Mouse (Mus musculus): ENCODE measurements around the gene Nlgn1. TPM values are rescaled to one million over a fixed set of nuclear protein-coding genes. Genes with fewer than 3 reads are reported as not detected.

Nlgn1 gene
- total RNA-seq, 1 experiment = 0.04 TPM

DNA sequence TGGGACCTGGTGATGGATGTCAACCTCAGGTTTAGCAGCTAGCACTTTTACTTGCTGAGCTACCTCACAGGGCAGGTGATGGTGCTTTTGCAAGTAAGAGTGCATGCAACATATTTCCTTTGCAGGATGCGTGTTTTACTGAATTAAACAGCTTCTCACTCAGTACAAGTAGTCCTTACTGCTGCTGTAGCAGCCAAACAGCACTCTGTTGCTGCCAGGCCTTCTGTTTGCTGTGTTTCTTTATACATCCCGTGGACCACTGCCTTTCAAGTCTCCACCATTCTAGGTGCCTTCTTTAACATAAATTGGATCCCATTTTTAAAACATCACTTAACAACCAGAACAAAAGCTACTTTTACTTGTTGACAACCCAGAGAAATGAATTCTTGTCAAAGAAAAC, 502.0 kb downstream of the Nlgn1 start:
- no peak overlapping the region for H3K9ac ChIP-seq (ENCODE audit: insufficient read depth, low read depth, low read length, poor library complexity, severe bottlenecking)
- H3K27ac ChIP-seq (ENCODE audit: insufficient read depth, low read depth, low read length, poor library complexity, severe bottlenecking) = no peak overlapping the region
- no peak for DNase-seq (ENCODE audit: low read depth, low spot score)
- H3K4me3 ChIP-seq (ENCODE audit: insufficient read depth in 1 of 2, low read depth in 1 of 2, low read length in 2 of 2, poor library complexity in 1 of 2, severe bottlenecking in 1 of 2) = no peak overlapping the region
- TF ChIP-seq ZNF384 (IDR thresholded peaks at IDR 0.05; ENCODE audit: low read depth, low read length) = no peak
- TF ChIP-seq HCFC1 (IDR thresholded peaks at IDR 0.05; ENCODE audit: borderline replicate concordance, insufficient read depth, low read length) = no peak
- no peak for TF ChIP-seq ZC3H11A (IDR thresholded peaks at IDR 0.05; ENCODE audit: borderline replicate concordance, low read depth, low read length)
- no peak for TF ChIP-seq MAFK (IDR thresholded peaks at IDR 0.05; ENCODE audit: insufficient read depth, low read depth, low read length)
- no peak for TF ChIP-seq CHD2 (IDR thresholded peaks at IDR 0.05; ENCODE audit: low read depth, low read length)
- H3K9me3 ChIP-seq (ENCODE audit: control insufficient read depth, insufficient read depth, low read depth, low read length) = no peaks in the 10 kb centered on the region
- in situ Hi-C loops (cut with MboI; ENCODE audit: low sequenced_read_pairs in 2 of 2, unreplicated experiment in 2 of 2) = no loop called here
- H3K4me1 ChIP-seq (ENCODE audit: control insufficient read depth in 2 of 2, insufficient read depth in 2 of 2, low read length in 2 of 2, poor library complexity in 1 of 2) = no peaks in the 10 kb centered on the region
- no peaks in the 10 kb centered on the region for H3K36me3 ChIP-seq (ENCODE audit: control insufficient read depth, insufficient read depth, low read length, poor library complexity, severe bottlenecking)

DNA sequence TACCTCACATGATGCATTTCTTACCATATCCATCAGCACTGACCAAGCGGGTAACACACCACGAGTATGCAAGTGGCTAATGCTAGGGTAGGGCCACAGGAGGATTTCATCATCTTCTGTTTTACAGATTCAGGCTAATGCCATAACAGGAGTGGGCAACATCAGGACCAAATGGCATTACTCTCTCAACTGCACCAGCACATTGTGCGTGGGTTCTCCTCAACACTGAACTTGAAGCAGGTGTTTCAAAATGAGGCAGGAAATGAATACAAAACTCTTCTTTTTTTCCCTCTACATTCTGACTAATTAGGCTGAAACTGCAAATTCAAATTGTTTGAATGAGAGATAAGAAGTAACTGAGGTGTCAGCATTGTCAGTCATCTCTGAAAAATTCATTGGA, 518.9 kb downstream of the Nlgn1 start:
- TF ChIP-seq ZC3H11A (IDR thresholded peaks at IDR 0.05; ENCODE audit: borderline replicate concordance, low read depth, low read length) (no peak), ZNF384 (IDR thresholded peaks at IDR 0.05; ENCODE audit: low read depth, low read length) (no peak), CHD2 (IDR thresholded peaks at IDR 0.05; ENCODE audit: low read depth, low read length) (no peak), MAFK (IDR thresholded peaks at IDR 0.05; ENCODE audit: insufficient read depth, low read depth, low read length) (no peak), HCFC1 (IDR thresholded peaks at IDR 0.05; ENCODE audit: borderline replicate concordance, insufficient read depth, low read length) (no peak)
- no peaks in the 10 kb centered on the region for H3K9me3 ChIP-seq (ENCODE audit: control insufficient read depth, insufficient read depth, low read depth, low read length)
- DNase-seq (ENCODE audit: low read depth, low spot score) = no peak
- in situ Hi-C loops (cut with MboI; ENCODE audit: low sequenced_read_pairs in 2 of 2, unreplicated experiment in 2 of 2) = no loop called here
- no peak overlapping the region for H3K4me3 ChIP-seq (ENCODE audit: insufficient read depth in 1 of 2, low read depth in 1 of 2, low read length in 2 of 2, poor library complexity in 1 of 2, severe bottlenecking in 1 of 2)
- no peak overlapping the region for H3K9ac ChIP-seq (ENCODE audit: insufficient read depth, low read depth, low read length, poor library complexity, severe bottlenecking)
- H3K4me1 ChIP-seq (ENCODE audit: control insufficient read depth in 2 of 2, insufficient read depth in 2 of 2, low read length in 2 of 2, poor library complexity in 1 of 2) = no peaks in the 10 kb centered on the region
- no peaks in the 10 kb centered on the region for H3K36me3 ChIP-seq (ENCODE audit: control insufficient read depth, insufficient read depth, low read length, poor library complexity, severe bottlenecking)
- no peak overlapping the region for H3K27ac ChIP-seq (ENCODE audit: insufficient read depth, low read depth, low read length, poor library complexity, severe bottlenecking)

DNA sequence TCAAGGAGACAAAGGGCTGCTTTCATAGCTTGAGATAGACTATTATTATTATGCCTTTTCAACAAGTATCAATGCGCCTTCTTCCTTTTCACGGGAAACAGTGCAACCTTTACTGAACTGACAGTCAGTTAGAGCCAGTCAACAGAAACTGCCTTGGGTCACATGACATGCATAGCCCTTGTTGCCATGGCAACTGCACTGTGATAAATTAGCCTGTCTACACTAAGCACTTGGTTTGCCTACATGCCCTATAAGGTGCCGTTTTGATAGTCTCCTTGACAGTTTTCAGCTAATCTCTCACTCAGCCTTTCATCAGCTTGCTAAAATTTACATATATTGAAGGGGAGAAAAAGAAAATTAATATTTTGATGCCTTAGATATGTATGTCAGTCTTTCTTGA, 524.7 kb downstream of the Nlgn1 start:
- no peaks in the 10 kb centered on the region for H3K9me3 ChIP-seq (ENCODE audit: control insufficient read depth, insufficient read depth, low read depth, low read length)
- no peak overlapping the region for H3K27ac ChIP-seq (ENCODE audit: insufficient read depth, low read depth, low read length, poor library complexity, severe bottlenecking)
- H3K9ac ChIP-seq (ENCODE audit: insufficient read depth, low read depth, low read length, poor library complexity, severe bottlenecking) = no peak overlapping the region
- H3K4me3 ChIP-seq (ENCODE audit: insufficient read depth in 1 of 2, low read depth in 1 of 2, low read length in 2 of 2, poor library complexity in 1 of 2, severe bottlenecking in 1 of 2) = no peak overlapping the region
- no peaks in the 10 kb centered on the region for H3K36me3 ChIP-seq (ENCODE audit: control insufficient read depth, insufficient read depth, low read length, poor library complexity, severe bottlenecking)
- in situ Hi-C loops (cut with MboI; ENCODE audit: low sequenced_read_pairs in 2 of 2, unreplicated experiment in 2 of 2) = no loop called here
- TF ChIP-seq HCFC1 (IDR thresholded peaks at IDR 0.05; ENCODE audit: borderline replicate concordance, insufficient read depth, low read length) (no peak), MAFK (IDR thresholded peaks at IDR 0.05; ENCODE audit: insufficient read depth, low read depth, low read length) (no peak), ZNF384 (IDR thresholded peaks at IDR 0.05; ENCODE audit: low read depth, low read length) (no peak), CHD2 (IDR thresholded peaks at IDR 0.05; ENCODE audit: low read depth, low read length) (no peak), ZC3H11A (IDR thresholded peaks at IDR 0.05; ENCODE audit: borderline replicate concordance, low read depth, low read length) (no peak)
- H3K4me1 ChIP-seq (ENCODE audit: control insufficient read depth in 2 of 2, insufficient read depth in 2 of 2, low read length in 2 of 2, poor library complexity in 1 of 2) = no peaks in the 10 kb centered on the region
- DNase-seq (ENCODE audit: low read depth, low spot score) = peak; percentile 6

DNA sequence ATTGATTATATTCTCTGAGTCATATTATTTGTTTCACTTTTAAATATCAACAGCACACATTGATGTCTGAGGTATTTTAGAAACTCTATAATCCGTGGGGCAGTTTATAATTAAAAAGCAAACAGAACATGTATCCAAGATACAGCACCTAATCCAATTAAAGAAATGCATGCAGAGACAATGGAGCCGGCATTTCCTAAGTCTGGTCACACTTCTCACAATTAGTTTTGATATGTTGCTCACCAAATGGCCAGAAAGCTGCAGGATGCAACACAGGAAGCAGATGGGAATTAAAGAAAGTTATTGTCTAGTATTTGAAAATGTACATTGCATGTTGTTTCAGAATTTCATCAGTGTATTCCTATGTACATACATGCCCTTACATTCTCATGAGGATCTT, 550.6 kb downstream of the Nlgn1 start:
- H3K27ac ChIP-seq (ENCODE audit: insufficient read depth, low read depth, low read length, poor library complexity, severe bottlenecking) = no peak overlapping the region
- H3K9ac ChIP-seq (ENCODE audit: insufficient read depth, low read depth, low read length, poor library complexity, severe bottlenecking) = no peak overlapping the region
- no peaks in the 10 kb centered on the region for H3K36me3 ChIP-seq (ENCODE audit: control insufficient read depth, insufficient read depth, low read length, poor library complexity, severe bottlenecking)
- no peak for DNase-seq (ENCODE audit: low read depth, low spot score)
- H3K4me1 ChIP-seq (ENCODE audit: control insufficient read depth in 2 of 2, insufficient read depth in 2 of 2, low read length in 2 of 2, poor library complexity in 1 of 2) = no peaks in the 10 kb centered on the region
- no peaks in the 10 kb centered on the region for H3K9me3 ChIP-seq (ENCODE audit: control insufficient read depth, insufficient read depth, low read depth, low read length)
- in situ Hi-C loops (cut with MboI; ENCODE audit: low sequenced_read_pairs in 2 of 2, unreplicated experiment in 2 of 2) = no loop called here
- TF ChIP-seq HCFC1 (IDR thresholded peaks at IDR 0.05; ENCODE audit: borderline replicate concordance, insufficient read depth, low read length) (no peak), ZC3H11A (IDR thresholded peaks at IDR 0.05; ENCODE audit: borderline replicate concordance, low read depth, low read length) (no peak), CHD2 (IDR thresholded peaks at IDR 0.05; ENCODE audit: low read depth, low read length) (no peak), ZNF384 (IDR thresholded peaks at IDR 0.05; ENCODE audit: low read depth, low read length) (no peak), MAFK (IDR thresholded peaks at IDR 0.05; ENCODE audit: insufficient read depth, low read depth, low read length) (no peak)
- H3K4me3 ChIP-seq (ENCODE audit: insufficient read depth in 1 of 2, low read depth in 1 of 2, low read length in 2 of 2, poor library complexity in 1 of 2, severe bottlenecking in 1 of 2) = no peak overlapping the region

DNA sequence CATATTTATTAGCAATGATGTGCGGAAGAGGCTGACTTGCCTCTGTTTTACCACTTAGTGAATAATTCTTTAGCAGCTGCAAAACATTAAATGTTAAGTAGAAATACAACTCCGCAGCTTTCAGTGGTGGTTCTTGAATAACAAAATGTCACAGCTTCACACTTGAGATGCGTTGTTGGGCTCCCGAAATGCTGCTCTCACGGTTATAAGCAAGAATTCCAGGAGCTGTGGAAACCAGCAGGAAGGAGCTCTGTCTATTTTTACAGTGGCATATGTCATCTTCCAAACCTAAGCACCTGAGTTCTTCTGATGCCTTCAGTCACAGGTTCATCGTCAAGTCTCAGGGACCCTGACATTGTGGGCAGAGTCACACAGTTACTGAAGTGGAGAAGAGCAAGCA, 556.8 kb downstream of the Nlgn1 start:
- Histone ChIP-seq H3K36me3 (ENCODE audit: control insufficient read depth, insufficient read depth, low read length, poor library complexity, severe bottlenecking) (no peaks in the 10 kb centered on the region), H3K27ac (ENCODE audit: insufficient read depth, low read depth, low read length, poor library complexity, severe bottlenecking) (no peak overlapping the region), H3K4me3 (ENCODE audit: insufficient read depth in 1 of 2, low read depth in 1 of 2, low read length in 2 of 2, poor library complexity in 1 of 2, severe bottlenecking in 1 of 2) (no peak overlapping the region), H3K9me3 (ENCODE audit: control insufficient read depth, insufficient read depth, low read depth, low read length) (no peaks in the 10 kb centered on the region), H3K4me1 (ENCODE audit: control insufficient read depth in 2 of 2, insufficient read depth in 2 of 2, low read length in 2 of 2, poor library complexity in 1 of 2) (no peaks in the 10 kb centered on the region), H3K9ac (ENCODE audit: insufficient read depth, low read depth, low read length, poor library complexity, severe bottlenecking) (no peak overlapping the region)
- no peak for DNase-seq (ENCODE audit: low read depth, low spot score)
- no peak for TF ChIP-seq CHD2 (IDR thresholded peaks at IDR 0.05; ENCODE audit: low read depth, low read length)
- TF ChIP-seq HCFC1 (IDR thresholded peaks at IDR 0.05; ENCODE audit: borderline replicate concordance, insufficient read depth, low read length) = no peak
- no peak for TF ChIP-seq MAFK (IDR thresholded peaks at IDR 0.05; ENCODE audit: insufficient read depth, low read depth, low read length)
- TF ChIP-seq ZNF384 (IDR thresholded peaks at IDR 0.05; ENCODE audit: low read depth, low read length) = no peak
- TF ChIP-seq ZC3H11A (IDR thresholded peaks at IDR 0.05; ENCODE audit: borderline replicate concordance, low read depth, low read length) = no peak
- in situ Hi-C loops (cut with MboI; ENCODE audit: low sequenced_read_pairs in 2 of 2, unreplicated experiment in 2 of 2) = no loop called here
